Mouse (Mus musculus) forebrain, embryonic 15.5 days (tissue): ENCODE data around the gene Lcn6. TPM values are rescaled to one million over a fixed set of nuclear protein-coding genes. Genes with fewer than 3 reads are reported as not detected.

ENCODE experiments used
- ATAC-seq: fragments of 200-750 bp; cut with Nextera tagmentation; replicated peaks from 2 replicates; pipeline ENCODE4 v1.8.0; 2017; ENCODE audit warnings: mild to moderate bottlenecking, moderate TSS enrichment, moderate library complexity
- H3K27ac ChIP-seq: fragments of 300-500 bp; sonication (generic); replicated peaks from 2 replicates; pipeline ENCODE4 v1.5.1; 2015; ENCODE audit warnings: mild to moderate bottlenecking, inconsistent platforms
- H3K27me3 ChIP-seq: fragments of 300-500 bp; sonication (generic); 2 replicates; pipeline ENCODE4 v1.6.1; 2015; ENCODE audit warnings: inconsistent platforms
- H3K36me3 ChIP-seq: fragments of 300-500 bp; sonication (generic); 2 replicates; pipeline ENCODE4 v1.6.1; 2015; ENCODE audit warnings: mild to moderate bottlenecking, inconsistent platforms
- H3K4me1 ChIP-seq: fragments of 300-500 bp; sonication (generic); 2 replicates; pipeline ENCODE4 v1.6.1; 2015; ENCODE audit warnings: inconsistent platforms
- H3K4me2 ChIP-seq: fragments of 300-500 bp; sonication (generic); replicated peaks from 2 replicates; pipeline ENCODE4 v1.6.1; 2015; ENCODE audit warnings: mild to moderate bottlenecking, inconsistent platforms
- H3K4me3 ChIP-seq: fragments of 300-500 bp; sonication (generic); 2 replicates; pipeline ENCODE4 v1.5.1; 2015; ENCODE audit warnings: mild to moderate bottlenecking, inconsistent platforms
- H3K9ac ChIP-seq: fragments of 300-500 bp; sonication (generic); replicated peaks from 2 replicates; pipeline ENCODE4 v1.6.1; 2015; ENCODE audit warnings: mild to moderate bottlenecking, inconsistent platforms
- H3K9me3 ChIP-seq: fragments of 300-500 bp; sonication (generic); 2 replicates; pipeline ENCODE4 v1.6.1; 2016; ENCODE audit warnings: inconsistent platforms
- WGBS: fragments of 180-500 bp; shearing (Covaris S2); methylation state at CpG from one replicate; pipeline ENCODE4 v1.1.7; 2015; ENCODE audit warnings: mixed read lengths; 5-methylcytosine and 5-hydroxymethylcytosine counted together
- polyA plus RNA-seq: library from polyadenylated mRNA; unstranded; fragments of >200 nt; fragmentation: Nextera tagmentation; extraction: Ambion mirVana; gene quantifications from 2 replicates; pipeline ENCODE4 v1.2.1, GENCODE M21; 2015

Lcn6 gene
- polyA plus RNA-seq: not detected in 2 replicates

- H3K9ac ChIP-seq: no peak within 1 kb of the TSS
- WGBS: 93% methylated on average over 3 of the region's 3 CpGs
- no peaks in the 10 kb centered on the region for H3K36me3 ChIP-seq
- no peak within 1 kb of the TSS for H3K4me3 ChIP-seq
- H3K4me2 ChIP-seq: no peak within 1 kb of the TSS
- ATAC-seq: no peak
- H3K27me3 ChIP-seq: no peaks in the 10 kb centered on the region
- no peaks in the 10 kb centered on the region for H3K4me1 ChIP-seq
- H3K9me3 ChIP-seq: no peaks in the 10 kb centered on the region
- H3K27ac ChIP-seq: no peak within 1 kb of the TSS
Measured at GRCm38 (mm10) chr2:25676486-25676885, at the start of gene Lcn6. Gene Lcn6 (plus strand): TSS chr2:25676786.

- WGBS: 86% methylated on average over 6 of the region's 6 CpGs
- Histone ChIP-seq H3K27ac (no peak within 1 kb of the TSS), H3K4me2 (no peak within 1 kb of the TSS), H3K4me1 (no peaks in the 10 kb centered on the region), H3K4me3 (no peak within 1 kb of the TSS), H3K9me3 (no peaks in the 10 kb centered on the region), H3K9ac (no peak within 1 kb of the TSS), H3K36me3 (no peaks in the 10 kb centered on the region), H3K27me3 (no peaks in the 10 kb centered on the region)
- ATAC-seq: no peak
Measured at GRCm38 (mm10) chr2:25627811-25628210, 48.8 kb upstream of the Lcn6 start, which contains the start of gene Fcna. Gene Fcna (minus strand): TSS chr2:25628030.

GRCm38 (mm10) chr2:25628738-25629137 is 47.8 kb upstream of the Lcn6 start:
- H3K9ac ChIP-seq: no peak overlapping the region
- no peaks in the 10 kb centered on the region for H3K27me3 ChIP-seq
- no peak overlapping the region for H3K27ac ChIP-seq
- H3K9me3 ChIP-seq: no peaks in the 10 kb centered on the region
- 57% methylated on average over 4 of the region's 4 CpGs for WGBS
- H3K4me3 ChIP-seq: no peak overlapping the region
- no peaks in the 10 kb centered on the region for H3K4me1 ChIP-seq
- no peaks in the 10 kb centered on the region for H3K36me3 ChIP-seq
- H3K4me2 ChIP-seq: no peak overlapping the region
- ATAC-seq: no peak

- Histone ChIP-seq H3K9ac (no peak overlapping the region), H3K27ac (no peak overlapping the region), H3K4me1 (no peaks in the 10 kb centered on the region), H3K4me2 (no peak overlapping the region), H3K27me3 (no peaks in the 10 kb centered on the region), H3K4me3 (no peak overlapping the region), H3K9me3 (no peaks in the 10 kb centered on the region), H3K36me3 (no peaks in the 10 kb centered on the region)
- no peak for ATAC-seq
- WGBS: 75% methylated on average over 3 of the region's 3 CpGs
Measured at GRCm38 (mm10) chr2:25633616-25634015, 43.0 kb upstream of the Lcn6 start.

GRCm38 (mm10) chr2:25634046-25634445 is 42.5 kb upstream of the Lcn6 start:
- Histone ChIP-seq H3K9me3 (no peaks in the 10 kb centered on the region), H3K27ac (no peak overlapping the region), H3K4me2 (no peak overlapping the region), H3K4me1 (no peaks in the 10 kb centered on the region), H3K27me3 (no peaks in the 10 kb centered on the region), H3K4me3 (no peak overlapping the region), H3K9ac (no peak overlapping the region), H3K36me3 (no peaks in the 10 kb centered on the region)
- ATAC-seq: no peak
- 38% methylated on average over 1 of the region's 1 CpGs for WGBS

GRCm38 (mm10) chr2:25639890-25640289 is 36.7 kb upstream of the Lcn6 start:
- ATAC-seq: no peak
- Histone ChIP-seq H3K27me3 (no peaks in the 10 kb centered on the region), H3K27ac (no peak overlapping the region), H3K36me3 (no peaks in the 10 kb centered on the region), H3K4me1 (no peaks in the 10 kb centered on the region), H3K9ac (no peak overlapping the region), H3K4me3 (no peak overlapping the region), H3K9me3 (no peaks in the 10 kb centered on the region), H3K4me2 (no peak overlapping the region)
- 17% methylated on average over 6 of the region's 6 CpGs for WGBS

- no peak within 1 kb of the TSS for H3K4me3 ChIP-seq
- H3K4me2 ChIP-seq: no peak within 1 kb of the TSS
- H3K9me3 ChIP-seq: no peaks in the 10 kb centered on the region
- no peaks in the 10 kb centered on the region for H3K4me1 ChIP-seq
- ATAC-seq: no peak
- H3K27me3 ChIP-seq: no peaks in the 10 kb centered on the region
- no peak within 1 kb of the TSS for H3K27ac ChIP-seq
- 95% methylated on average over 2 of the region's 2 CpGs for WGBS
- H3K9ac ChIP-seq: no peak within 1 kb of the TSS
- no peaks in the 10 kb centered on the region for H3K36me3 ChIP-seq
Measured at GRCm38 (mm10) chr2:25652902-25653301, 23.7 kb upstream of the Lcn6 start, which contains the start of gene Lcn8. Gene Lcn8 (plus strand): TSS chr2:25653120.

- ATAC-seq: no peak
- H3K4me2 ChIP-seq: no peak overlapping the region
- H3K9ac ChIP-seq: no peak overlapping the region
- no peaks in the 10 kb centered on the region for H3K4me1 ChIP-seq
- H3K27ac ChIP-seq: no peak overlapping the region
- H3K9me3 ChIP-seq: no peaks in the 10 kb centered on the region
- no peaks in the 10 kb centered on the region for H3K27me3 ChIP-seq
- H3K4me3 ChIP-seq: no peak overlapping the region
- WGBS: 79% methylated on average over 1 of the region's 1 CpGs
- no peaks in the 10 kb centered on the region for H3K36me3 ChIP-seq
Measured at GRCm38 (mm10) chr2:25654502-25654901, 22.1 kb upstream of the Lcn6 start.

GRCm38 (mm10) chr2:25656691-25657090 is 19.9 kb upstream of the Lcn6 start:
- Histone ChIP-seq H3K9ac (no peak overlapping the region), H3K27ac (no peak overlapping the region), H3K9me3 (no peaks in the 10 kb centered on the region), H3K4me2 (no peak overlapping the region), H3K27me3 (no peaks in the 10 kb centered on the region), H3K4me3 (no peak overlapping the region), H3K36me3 (no peaks in the 10 kb centered on the region), H3K4me1 (no peaks in the 10 kb centered on the region)
- WGBS: 79% methylated on average over 4 of the region's 4 CpGs
- ATAC-seq: no peak

GRCm38 (mm10) chr2:25657246-25657645 is 19.3 kb upstream of the Lcn6 start:
- Histone ChIP-seq H3K27ac (no peak overlapping the region), H3K4me2 (no peak overlapping the region), H3K9me3 (no peaks in the 10 kb centered on the region), H3K4me1 (no peaks in the 10 kb centered on the region), H3K4me3 (no peak overlapping the region), H3K36me3 (no peaks in the 10 kb centered on the region), H3K9ac (no peak overlapping the region), H3K27me3 (no peaks in the 10 kb centered on the region)
- 83% methylated on average over 4 of the region's 4 CpGs for WGBS
- ATAC-seq: no peak

GRCm38 (mm10) chr2:25657652-25658051 is 18.9 kb upstream of the Lcn6 start, which contains the start of gene Lcn5:
Gene Lcn5 (plus strand): TSS chr2:25657952.
- Histone ChIP-seq H3K4me3 (no peak within 1 kb of the TSS), H3K9ac (no peak within 1 kb of the TSS), H3K36me3 (no peaks in the 10 kb centered on the region), H3K27ac (no peak within 1 kb of the TSS), H3K27me3 (no peaks in the 10 kb centered on the region), H3K4me1 (no peaks in the 10 kb centered on the region), H3K9me3 (no peaks in the 10 kb centered on the region), H3K4me2 (no peak within 1 kb of the TSS)
- no peak for ATAC-seq

- no peak for ATAC-seq
- no peak overlapping the region for H3K4me2 ChIP-seq
- no peaks in the 10 kb centered on the region for H3K4me1 ChIP-seq
- H3K9me3 ChIP-seq: no peaks in the 10 kb centered on the region
- H3K9ac ChIP-seq: no peak overlapping the region
- WGBS: 95% methylated on average over 8 of the region's 8 CpGs
- no peaks in the 10 kb centered on the region for H3K36me3 ChIP-seq
- no peaks in the 10 kb centered on the region for H3K27me3 ChIP-seq
- H3K4me3 ChIP-seq: no peak overlapping the region
- H3K27ac ChIP-seq: no peak overlapping the region
Measured at GRCm38 (mm10) chr2:25660279-25660678, 16.3 kb upstream of the Lcn6 start.

- Histone ChIP-seq H3K9ac (no peak overlapping the region), H3K27ac (no peak overlapping the region), H3K27me3 (no peaks in the 10 kb centered on the region), H3K9me3 (no peaks in the 10 kb centered on the region), H3K4me3 (no peak overlapping the region), H3K4me2 (no peak overlapping the region), H3K36me3 (no peaks in the 10 kb centered on the region), H3K4me1 (no peaks in the 10 kb centered on the region)
- no peak for ATAC-seq
- 81% methylated on average over 6 of the region's 6 CpGs for WGBS
Measured at GRCm38 (mm10) chr2:25661245-25661970, 15.2 kb upstream of the Lcn6 start.
